Mouse (Mus musculus): ENCODE measurements around the gene Gm11992. TPM values are rescaled to one million over a fixed set of nuclear protein-coding genes. Genes with fewer than 3 reads are reported as not detected.

The Gm11992 gene
- total and polyA plus RNA-seq, 2 experiments from 2014 or later, result 1.8 to 2.9 TPM

GRCm38 (mm10) chr11:9116916-9117315, 68.5 kb downstream of the Gm11992 start:
- no peak overlapping the region for H3K4me2 ChIP-seq (ENCODE audit: low read depth, low read length, poor library complexity, severe bottlenecking)
- WGBS, result 13% methylated on average over 3 of the region's 3 CpGs
- H3K9ac ChIP-seq (replicated peaks; ENCODE audit: low read length, poor library complexity, severe bottlenecking), result no peak overlapping the region

GRCm38 (mm10) chr11:9117358-9118049, 69.1 kb downstream of the Gm11992 start:
- Histone ChIP-seq H3K9me3 (ENCODE audit: low read length) (no peaks in the 10 kb centered on the region), H3K36me3 (ENCODE audit: insufficient read depth, low read length) (no peaks in the 10 kb centered on the region; the same call in 1 of the 2 replicates), H3K4me2 (ENCODE audit: low read depth, low read length, poor library complexity, severe bottlenecking) (peak overlapping the region; percentile 88), H3K4me3 (ENCODE audit: low read depth, low read length) (peak overlapping the region; percentile 41), H3K9ac (replicated peaks; ENCODE audit: low read length, poor library complexity, severe bottlenecking) (no peak overlapping the region), H3K27ac (ENCODE audit: low read depth, low read length) (no peak overlapping the region), H3K27me3 (ENCODE audit: insufficient read depth, low read length) (peaks cover 25% of the 10 kb centered on the region), H3K4me1 (ENCODE audit: insufficient read depth, low read length) (peaks cover 6% of the 10 kb centered on the region)
- 0 out of 2 replicates have a peak, but pooled peaks have one; percentile 18 for ATAC-seq (ENCODE audit: low FRiP score)
- TF ChIP-seq CTCF (IDR thresholded peaks at IDR 0.05), result no peak
- DNase-seq (ENCODE audit: low spot score), result peak; percentile 33
- WGBS, result 4% methylated on average over 13 of the region's 13 CpGs

More at GRCm38 (mm10) chr11:9116916-9117315, 68.5 kb downstream of the Gm11992 start:
- TF ChIP-seq CTCF (IDR thresholded peaks at IDR 0.05), result no peak
- no peak for ATAC-seq (ENCODE audit: low FRiP score)
- Histone ChIP-seq H3K9me3 (ENCODE audit: low read length) (no peaks in the 10 kb centered on the region), H3K36me3 (ENCODE audit: insufficient read depth, low read length) (no peaks in the 10 kb centered on the region), H3K4me1 (ENCODE audit: insufficient read depth, low read length) (peaks cover 6% of the 10 kb centered on the region), H3K27ac (ENCODE audit: low read depth, low read length) (no peak overlapping the region), H3K27me3 (ENCODE audit: insufficient read depth, low read length) (peaks cover 25% of the 10 kb centered on the region), H3K4me3 (ENCODE audit: low read depth, low read length) (no peak overlapping the region)
- DNase-seq (ENCODE audit: low spot score), result no peak

- WGBS, result 2% methylated on average over 7 of the region's 7 CpGs
- no peak for TF ChIP-seq CTCF (IDR thresholded peaks at IDR 0.05)
- no peak for DNase-seq (ENCODE audit: low spot score)
- 0 out of 2 replicates have a peak, but pooled peaks have one; percentile 14 for ATAC-seq (ENCODE audit: low FRiP score)
- Histone ChIP-seq H3K9me3 (ENCODE audit: low read length) (no peaks in the 10 kb centered on the region), H3K4me3 (ENCODE audit: low read depth, low read length) (peak within 1 kb of the TSS; percentile 41), H3K27ac (ENCODE audit: low read depth, low read length) (no peak within 1 kb of the TSS), H3K4me1 (ENCODE audit: insufficient read depth, low read length) (peaks cover 6% of the 10 kb centered on the region), H3K9ac (replicated peaks; ENCODE audit: low read length, poor library complexity, severe bottlenecking) (0 out of 2 replicates have a peak within 1 kb of the TSS, but pooled peaks have one; percentile 34), H3K4me2 (ENCODE audit: low read depth, low read length, poor library complexity, severe bottlenecking) (peak within 1 kb of the TSS; percentile 88), H3K27me3 (ENCODE audit: insufficient read depth, low read length) (peaks cover 25% of the 10 kb centered on the region), H3K36me3 (ENCODE audit: insufficient read depth, low read length) (no peaks in the 10 kb centered on the region; the same call in 1 of the 2 replicates)
These were observed 69.6 kb downstream of the Gm11992 start, which contains the start of gene Upp1 for GRCm38 (mm10) chr11:9118050-9118420. TSS of gene Upp1 (plus strand) at chr11:9118103.

- H3K36me3 ChIP-seq (ENCODE audit: insufficient read depth, low read length), result no peaks in the 10 kb centered on the region; the same call in 1 of the 2 replicates
- H3K27ac ChIP-seq (ENCODE audit: low read depth, low read length), result no peak overlapping the region
- WGBS, result under 1% methylated on average over 40 of the region's 40 CpGs
- H3K9me3 ChIP-seq (ENCODE audit: low read length), result no peaks in the 10 kb centered on the region
- H3K27me3 ChIP-seq (ENCODE audit: insufficient read depth, low read length), result peaks cover 25% of the 10 kb centered on the region
- H3K4me3 ChIP-seq (ENCODE audit: low read depth, low read length), result peak overlapping the region; percentile 41
- H3K4me2 ChIP-seq (ENCODE audit: low read depth, low read length, poor library complexity, severe bottlenecking), result peak overlapping the region; percentile 88
- 0 out of 2 replicates have a peak overlapping the region, but pooled peaks have one; percentile 34 for H3K9ac ChIP-seq (replicated peaks; ENCODE audit: low read length, poor library complexity, severe bottlenecking)
- ATAC-seq (ENCODE audit: low FRiP score) (peak; percentile 32; the same call in 1 of the 2 replicates), DNase-seq (ENCODE audit: low spot score) (no peak)
- TF ChIP-seq CTCF (IDR thresholded peaks at IDR 0.05), result no peak
- peaks cover 6% of the 10 kb centered on the region for H3K4me1 ChIP-seq (ENCODE audit: insufficient read depth, low read length)
These were observed 70.2 kb downstream of the Gm11992 start for GRCm38 (mm10) chr11:9118421-9119121.

Other genes with a start within 250 kb of the Gm11992 start
- 0.22 and 1.6 TPM in 2 replicates for gene Pkd1l1, start 75.3 kb upstream of the Gm11992 start, total RNA-seq (2014; rRNA removed)
- gene Pkd1l1, start 75.3 kb upstream of the Gm11992 start, polyA plus RNA-seq (2015; fragmentation: Nextera tagmentation; extraction: Ambion mirVana), result 0.27 and 0.57 TPM in 2 replicates
- gene Hus1, start 37.4 kb upstream of the Gm11992 start, total RNA-seq (2014; rRNA removed), result 17.0 and 18.9 TPM in 2 replicates
- 7.2 and 8.7 TPM in 2 replicates for gene Hus1, start 37.4 kb upstream of the Gm11992 start, polyA plus RNA-seq (2015; fragmentation: Nextera tagmentation; extraction: Ambion mirVana)
- not detected in 2 replicates for gene Sun3, start 397 bp downstream of the Gm11992 start, total RNA-seq (2014; rRNA removed)
- gene Sun3, start 397 bp downstream of the Gm11992 start, polyA plus RNA-seq (2015; fragmentation: Nextera tagmentation; extraction: Ambion mirVana), result 0.23 TPM in 1 of 2 replicates, not detected in the other
- 3.9 and 5.9 TPM in 2 replicates for gene Upp1, start 69.5 kb downstream of the Gm11992 start, total RNA-seq (2014; rRNA removed)
- 2.5 and 3.6 TPM in 2 replicates for gene Upp1, start 69.5 kb downstream of the Gm11992 start, polyA plus RNA-seq (2015; fragmentation: Nextera tagmentation; extraction: Ambion mirVana)
- gene Abca13, start 143.3 kb downstream of the Gm11992 start, total RNA-seq (2014; rRNA removed), result 0.05 and 0.28 TPM in 2 replicates
- gene Abca13, start 143.3 kb downstream of the Gm11992 start, polyA plus RNA-seq (2015; fragmentation: Nextera tagmentation; extraction: Ambion mirVana), result 0.01 and 0.04 TPM in 2 replicates

Measured in midbrain, postnatal 0 days (tissue).